Mouse (Mus musculus) erythroblast, embryonic 14.5 days (primary cell): Measurements from ENCODE around the gene St6galnac3.

ENCODE experiments used
- GATA1 ChIP-seq: IDR thresholded peaks from 2 replicates; pipeline ENCODE4 v1.6.1; 2012; ENCODE audit warnings: low read length, inconsistent platforms, mixed read lengths
- TAL1 ChIP-seq: IDR thresholded peaks from 3 replicates; pipeline ENCODE4 v1.6.1; 2012; ENCODE audit warnings: low read length, inconsistent platforms, mixed read lengths

DNA sequence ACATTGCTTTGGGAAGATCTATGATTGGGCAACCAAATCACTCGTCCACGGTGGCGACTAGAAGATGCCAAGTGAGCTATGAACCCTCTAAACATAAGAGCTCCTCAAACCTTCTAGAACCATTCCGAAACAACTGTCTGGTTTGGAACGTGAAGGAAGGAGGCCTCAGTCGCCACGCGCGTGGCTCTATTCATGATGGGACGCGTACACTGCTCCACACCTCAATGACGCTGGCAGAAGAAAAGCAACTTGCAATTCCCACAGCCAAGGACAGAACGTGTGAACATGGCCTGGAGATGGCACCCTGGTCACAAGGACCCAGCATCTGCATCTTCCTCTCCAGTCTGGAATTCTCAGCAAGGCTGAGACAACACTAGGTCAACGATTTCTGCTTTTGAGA lies 185.1 kb downstream of the St6galnac3 start:
- no peak for TF ChIP-seq TAL1
- no peak for TF ChIP-seq GATA1
